Mouse (Mus musculus): ENCODE results near the gene Tas2r139. TPM values are rescaled to one million over a fixed set of nuclear protein-coding genes. Genes with fewer than 3 reads are reported as not detected.

The Tas2r139 gene
- polyA plus RNA-seq (2014; fragmentation: Illumina TruSeq; extraction: RNeasy Lipid Tissue Mini Kit (QIAGEN cat#74804)) = not detected

GRCm38 (mm10) chr6:42140636-42141035 lies at the start of gene Tas2r139:
Gene Tas2r139, plus strand, starts transcription at chr6:42140936.

Other genes starting within 250 kb of the Tas2r139 start
- not detected for gene Sval1, start 189.3 kb upstream of the Tas2r139 start, polyA plus RNA-seq (2014; fragmentation: Illumina TruSeq; extraction: RNeasy Lipid Tissue Mini Kit (QIAGEN cat#74804))
- not detected for gene Sval3, start 172.8 kb upstream of the Tas2r139 start, polyA plus RNA-seq (2014; fragmentation: Illumina TruSeq; extraction: RNeasy Lipid Tissue Mini Kit (QIAGEN cat#74804))
- not detected for gene Sva, start 102.5 kb upstream of the Tas2r139 start, polyA plus RNA-seq (2014; fragmentation: Illumina TruSeq; extraction: RNeasy Lipid Tissue Mini Kit (QIAGEN cat#74804))
- not detected for gene Tas2r144, start 74.4 kb downstream of the Tas2r139 start, polyA plus RNA-seq (2014; fragmentation: Illumina TruSeq; extraction: RNeasy Lipid Tissue Mini Kit (QIAGEN cat#74804))
- gene Gstk1, start 105.0 kb downstream of the Tas2r139 start, polyA plus RNA-seq (2014; fragmentation: Illumina TruSeq; extraction: RNeasy Lipid Tissue Mini Kit (QIAGEN cat#74804)) = 17.2 TPM
- 0.71 TPM for gene Tmem139, start 121.0 kb downstream of the Tas2r139 start, polyA plus RNA-seq (2014; fragmentation: Illumina TruSeq; extraction: RNeasy Lipid Tissue Mini Kit (QIAGEN cat#74804))
- gene Casp2, start 124.0 kb downstream of the Tas2r139 start, polyA plus RNA-seq (2014; fragmentation: Illumina TruSeq; extraction: RNeasy Lipid Tissue Mini Kit (QIAGEN cat#74804)) = 72.2 TPM
- 0.11 TPM for gene Clcn1, start 145.7 kb downstream of the Tas2r139 start, polyA plus RNA-seq (2014; fragmentation: Illumina TruSeq; extraction: RNeasy Lipid Tissue Mini Kit (QIAGEN cat#74804))
- gene Fam131b, start 183.7 kb downstream of the Tas2r139 start, polyA plus RNA-seq (2014; fragmentation: Illumina TruSeq; extraction: RNeasy Lipid Tissue Mini Kit (QIAGEN cat#74804)) = 0.11 TPM
- gene Zyx, start 208.7 kb downstream of the Tas2r139 start, polyA plus RNA-seq (2014; fragmentation: Illumina TruSeq; extraction: RNeasy Lipid Tissue Mini Kit (QIAGEN cat#74804)) = 2.1 TPM
- 0.20 TPM for gene Epha1, start 232.3 kb downstream of the Tas2r139 start, polyA plus RNA-seq (2014; fragmentation: Illumina TruSeq; extraction: RNeasy Lipid Tissue Mini Kit (QIAGEN cat#74804))

All from ovary, adult 10 weeks (tissue).